Mouse (Mus musculus) kidney, postnatal 0 days (tissue): ENCODE results near the gene Mtmr3. TPM values are rescaled to one million over a fixed set of nuclear protein-coding genes. Genes with fewer than 3 reads are reported as not detected.
A peak's percentile ranks its signal among the peaks of the same experiment; 100 is the strongest.

Source experiments
- ATAC-seq: fragments of 200-750 bp; cut with Nextera tagmentation; replicated peaks from 2 replicates; pipeline ENCODE4 v1.8.0; 2017; ENCODE audit warnings: low read depth, moderate number of reproducible peaks, moderate TSS enrichment, moderate library complexity; ENCODE audit not compliant: low FRiP score
- DNase-seq: peaks from one replicate; pipeline ENCODE4 v3.0.0-alpha.2; 2016; ENCODE audit warnings: low spot score
- H3K27ac ChIP-seq: fragments of 300-500 bp; sonication (generic); 2 replicates; pipeline ENCODE4 v1.5.1; 2014; ENCODE audit warnings: mild to moderate bottlenecking
- H3K27me3 ChIP-seq: fragments of 300-500 bp; sonication (generic); 2 replicates; pipeline ENCODE4 v1.6.1; 2014; ENCODE audit warnings: low read length, mixed read lengths; ENCODE audit not compliant: insufficient read depth
- H3K36me3 ChIP-seq: fragments of 300-500 bp; sonication (generic); 2 replicates; pipeline ENCODE4 v1.6.1; 2014; ENCODE audit warnings: low read length, mixed read lengths; ENCODE audit not compliant: insufficient read depth
- H3K4me1 ChIP-seq: fragments of 300-500 bp; sonication (generic); replicated peaks from 2 replicates; pipeline ENCODE4 v1.6.1; 2014; ENCODE audit warnings: antibody characterized with exemption, low read length, mixed read lengths; ENCODE audit not compliant: insufficient read depth
- H3K4me2 ChIP-seq: fragments of 300-500 bp; sonication (generic); 2 replicates; pipeline ENCODE4 v1.6.1; 2014; ENCODE audit warnings: mild to moderate bottlenecking, low read length, moderate library complexity, mixed read lengths
- H3K4me3 ChIP-seq: fragments of 300-500 bp; sonication (generic); replicated peaks from 2 replicates; pipeline ENCODE4 v1.5.1; 2014; ENCODE audit warnings: low read depth, low read length
- H3K9ac ChIP-seq: fragments of 300-500 bp; sonication (generic); 2 replicates; pipeline ENCODE4 v1.6.1; 2014; ENCODE audit warnings: low read depth, low read length
- H3K9me3 ChIP-seq: fragments of 300-500 bp; sonication (generic); replicated peaks from 2 replicates; pipeline ENCODE4 v1.6.1; 2016; ENCODE audit warnings: low read length, inconsistent platforms, mixed read lengths
- CTCF ChIP-seq: IDR thresholded peaks from 2 replicates; pipeline ENCODE4 v1.5.1; 2016; ENCODE audit warnings: antibody characterized with exemption, low read depth, mild to moderate bottlenecking, moderate library complexity
- WGBS: fragments of 180-500 bp; shearing (Covaris S2); extraction: QIAGEN DNeasy Blood & Tissue Kit; methylation state at CpG from one replicate; pipeline ENCODE4 v1.1.7; 2014; 5-methylcytosine and 5-hydroxymethylcytosine counted together
- polyA plus RNA-seq: library from polyadenylated mRNA; unstranded; fragments of >200 nt; fragmentation: Nextera tagmentation; extraction: Ambion mirVana; gene quantifications from 2 replicates; pipeline ENCODE4 v1.2.1, GENCODE M21; 2015

Mtmr3 gene
- polyA plus RNA-seq, 1 experiment from 2014 or later: 19.6 TPM

DNA sequence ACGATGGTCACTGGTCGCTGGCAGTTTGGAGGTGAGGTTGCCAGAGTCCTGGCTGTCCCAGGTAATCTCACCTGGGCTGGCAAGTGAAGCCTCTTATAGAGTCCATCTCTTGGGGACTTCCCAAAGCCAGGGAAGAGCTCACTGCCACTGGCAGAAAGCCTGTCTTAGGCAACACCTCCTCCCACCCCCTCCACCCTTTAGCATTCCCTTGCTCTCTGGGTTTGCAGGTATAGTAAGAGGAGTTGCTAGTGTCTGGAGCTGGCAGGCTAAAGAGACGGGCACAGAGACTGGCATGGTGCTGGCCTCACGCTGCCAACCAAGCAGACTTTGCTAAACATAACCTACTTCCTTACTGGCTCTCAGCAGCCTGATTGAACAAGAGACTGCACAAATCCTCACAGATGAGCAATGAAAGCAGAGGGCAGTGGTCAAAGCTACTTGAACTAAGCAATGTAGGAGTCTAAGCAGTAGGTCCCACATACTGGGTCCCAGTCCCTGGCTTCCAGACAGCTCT, 118.4 kb downstream of the Mtmr3 start:
- Histone ChIP-seq H3K4me1 (peaks cover 7% of the 10 kb centered on the region), H3K36me3 (peaks cover 13% of the 10 kb centered on the region; the same call in 1 of the 2 replicates), H3K27me3 (no peaks in the 10 kb centered on the region), H3K4me3 (no peak overlapping the region), H3K9ac (no peak overlapping the region), H3K4me2 (no peak overlapping the region), H3K9me3 (no peaks in the 10 kb centered on the region), H3K27ac (no peak overlapping the region)
- ATAC-seq (no peak), DNase-seq (no peak)
- 88% methylated on average over 4 of the region's 4 CpGs for WGBS
- no peak for TF ChIP-seq CTCF

DNA sequence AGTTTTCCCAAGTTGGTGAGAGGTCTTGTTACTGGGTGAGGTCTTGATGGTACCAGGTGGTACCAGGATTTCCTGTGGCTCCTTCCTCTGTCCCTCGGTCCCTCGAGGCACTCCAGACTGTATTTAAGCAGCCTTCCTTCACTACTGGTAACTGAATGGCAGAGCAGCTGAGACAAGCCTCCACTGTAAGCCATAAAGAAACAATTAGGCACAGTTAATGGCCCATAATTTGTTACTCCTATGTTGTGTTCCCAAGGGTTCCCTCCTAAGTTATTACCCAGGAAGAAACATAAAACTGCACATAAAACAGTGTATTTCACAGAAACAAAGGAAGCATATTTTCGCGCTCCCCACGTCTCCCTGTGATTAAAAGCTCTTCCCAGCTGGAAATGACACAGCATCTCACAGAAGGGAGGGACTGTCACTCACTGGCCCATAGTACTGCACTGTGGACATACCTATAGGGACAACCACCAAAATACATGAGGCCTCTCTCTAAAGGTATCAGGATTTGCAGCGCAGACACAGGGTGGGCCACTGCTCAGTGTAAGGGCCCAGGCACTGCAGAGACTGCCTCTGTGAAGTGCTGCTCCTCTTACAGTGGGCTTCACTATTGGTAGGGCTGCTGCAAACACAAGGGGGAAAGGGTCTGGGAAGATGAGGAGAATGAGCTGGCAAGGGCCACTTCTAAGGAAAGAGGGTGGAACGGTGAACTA, 122.0 kb downstream of the Mtmr3 start:
- DNase-seq (peak; percentile 83), ATAC-seq (no peak; the same call in 1 of the 2 replicates)
- Histone ChIP-seq H3K4me1 (peaks cover 7% of the 10 kb centered on the region), H3K9me3 (no peaks in the 10 kb centered on the region), H3K27me3 (no peaks in the 10 kb centered on the region), H3K9ac (no peak overlapping the region), H3K36me3 (no peaks in the 10 kb centered on the region), H3K4me3 (no peak overlapping the region), H3K27ac (no peak overlapping the region), H3K4me2 (no peak overlapping the region)
- WGBS: 21% methylated on average over 7 of the region's 7 CpGs
- TF ChIP-seq CTCF: no peak

DNA sequence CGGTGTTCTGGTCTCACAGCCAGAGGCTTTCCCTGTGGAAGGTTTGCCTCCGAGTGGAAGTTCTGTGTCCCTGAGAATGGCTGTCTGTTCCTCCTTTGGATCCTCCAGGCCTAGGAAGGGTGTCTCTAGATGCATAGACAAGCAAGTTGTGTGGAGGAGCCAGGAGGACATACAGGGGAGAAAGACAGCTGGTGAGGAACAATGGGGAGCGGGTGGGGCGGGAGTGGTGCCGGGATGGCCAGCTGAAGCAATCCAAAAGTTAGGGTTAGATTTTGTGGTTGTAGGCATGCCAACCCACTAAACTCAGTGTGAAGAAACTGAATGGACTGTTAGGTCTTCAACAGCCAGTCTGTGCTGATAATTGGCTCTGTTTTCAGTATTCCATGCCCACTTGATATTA, 122.9 kb downstream of the Mtmr3 start:
- Histone ChIP-seq H3K4me2 (no peak overlapping the region), H3K27me3 (no peaks in the 10 kb centered on the region), H3K27ac (no peak overlapping the region), H3K9ac (no peak overlapping the region), H3K9me3 (no peaks in the 10 kb centered on the region), H3K4me1 (peaks cover 7% of the 10 kb centered on the region), H3K36me3 (no peaks in the 10 kb centered on the region), H3K4me3 (no peak overlapping the region)
- ATAC-seq (no peak), DNase-seq (no peak)
- no peak for TF ChIP-seq CTCF
- WGBS: 62% methylated on average over 5 of the region's 5 CpGs

DNA sequence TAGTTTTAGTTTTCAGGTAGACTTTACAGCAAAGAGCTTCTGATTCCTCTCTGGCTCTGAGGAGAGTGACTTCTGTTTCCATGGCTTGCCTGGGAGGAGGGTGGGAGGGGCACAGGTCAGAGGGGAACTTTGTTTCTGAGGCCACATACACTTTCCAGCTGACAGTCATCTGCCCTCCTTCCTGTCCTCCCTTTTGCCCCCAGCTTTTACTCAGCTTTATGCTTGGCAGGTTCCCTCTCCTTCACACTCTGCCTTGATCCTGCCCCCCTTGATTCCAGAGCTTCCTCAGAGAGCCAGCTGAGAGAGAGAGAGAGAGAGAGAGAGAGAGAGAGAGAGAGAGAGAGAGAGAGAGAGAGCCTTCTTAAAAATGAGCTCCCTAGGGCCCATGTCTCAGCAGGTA, 123.4 kb downstream of the Mtmr3 start:
- DNase-seq (peak; percentile 64), ATAC-seq (no peak)
- TF ChIP-seq CTCF: no peak
- no peaks in the 10 kb centered on the region for H3K9me3 ChIP-seq
- no peak overlapping the region for H3K4me3 ChIP-seq
- no peaks in the 10 kb centered on the region for H3K36me3 ChIP-seq
- H3K4me1 ChIP-seq: peaks cover 7% of the 10 kb centered on the region
- no peak overlapping the region for H3K4me2 ChIP-seq
- H3K27ac ChIP-seq: no peak overlapping the region
- no peaks in the 10 kb centered on the region for H3K27me3 ChIP-seq
- H3K9ac ChIP-seq: no peak overlapping the region

DNA sequence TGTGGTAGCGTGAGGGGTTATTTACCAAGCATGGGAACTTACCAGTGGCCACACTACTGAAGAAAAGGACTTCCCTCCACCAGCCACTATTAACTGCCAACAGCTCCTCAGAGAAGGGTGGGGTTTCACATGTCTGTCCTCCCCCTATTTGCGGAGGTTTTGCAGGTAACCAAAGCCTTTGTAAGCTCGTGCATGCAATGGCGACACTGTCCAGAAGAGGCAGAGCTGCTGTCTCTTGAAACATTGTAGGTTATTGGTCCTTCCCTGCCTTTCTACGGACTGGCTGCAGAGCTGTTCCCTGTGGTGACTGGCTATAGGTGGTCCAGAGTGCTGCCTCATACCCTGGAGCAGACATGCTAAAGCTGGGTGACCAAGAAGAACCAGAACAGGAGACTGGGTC, 125.6 kb downstream of the Mtmr3 start:
- H3K27me3 ChIP-seq: no peaks in the 10 kb centered on the region
- ATAC-seq: no peak
- WGBS: 54% methylated on average over 5 of the region's 5 CpGs

DNA sequence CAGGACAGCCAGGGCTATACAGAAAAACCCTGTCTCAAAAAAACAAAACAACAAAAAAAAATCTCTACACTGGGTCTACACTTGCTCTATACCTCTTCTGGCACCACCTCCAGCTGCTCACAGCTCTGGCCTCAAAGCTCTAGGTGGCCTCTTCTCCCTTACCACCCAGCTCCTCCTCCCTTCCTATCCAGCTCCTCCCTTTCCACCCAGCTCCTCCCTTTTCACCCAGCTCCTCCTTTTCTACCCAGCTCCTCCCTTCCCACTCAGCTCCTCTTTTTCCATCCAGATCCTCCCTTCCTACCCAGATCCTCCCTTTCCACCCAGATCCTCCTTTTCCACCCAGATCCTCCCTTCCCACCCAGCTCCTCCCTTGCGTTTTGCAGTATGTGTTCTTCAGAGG, 127.2 kb downstream of the Mtmr3 start:
- 85% methylated on average over 1 of the region's 1 CpGs for WGBS
- peaks cover 6% of the 10 kb centered on the region for H3K4me1 ChIP-seq
- no peak for DNase-seq
- H3K4me2 ChIP-seq: no peak overlapping the region
- H3K27me3 ChIP-seq: no peaks in the 10 kb centered on the region
- no peak for ATAC-seq
- no peak overlapping the region for H3K4me3 ChIP-seq
- H3K27ac ChIP-seq: no peak overlapping the region
- no peak overlapping the region for H3K9ac ChIP-seq
- no peak for TF ChIP-seq CTCF
- no peaks in the 10 kb centered on the region for H3K9me3 ChIP-seq
- H3K36me3 ChIP-seq: no peaks in the 10 kb centered on the region

More for the DNA sequence above, 125.6 kb downstream of the Mtmr3 start:
- no peak for DNase-seq
- no peaks in the 10 kb centered on the region for H3K9me3 ChIP-seq
- H3K36me3 ChIP-seq: no peaks in the 10 kb centered on the region
- no peak overlapping the region for H3K9ac ChIP-seq
- no peak overlapping the region for H3K4me2 ChIP-seq
- H3K27ac ChIP-seq: no peak overlapping the region
- no peak overlapping the region for H3K4me3 ChIP-seq
- H3K4me1 ChIP-seq: peaks cover 7% of the 10 kb centered on the region
- peak; percentile 6; the same call in 1 of the 2 replicates for TF ChIP-seq CTCF
